Mouse (Mus musculus): ENCODE measurements around the gene Flt3.

The Flt3 gene

GRCm38 (mm10) chr5:147293127-147293910 lies 107.0 kb downstream of the Flt3 start:
- intact Hi-C loops (cut with DNase I) = no loop called here

- intact Hi-C loops (cut with DNase I) = no loop called here
Observed at GRCm38 (mm10) chr5:147292506-147293120, 107.7 kb downstream of the Flt3 start.

GRCm38 (mm10) chr5:147291764-147292505 lies 108.4 kb downstream of the Flt3 start:
- intact Hi-C loops (cut with DNase I) = no loop called here

- intact Hi-C loops (cut with DNase I) = no loop called here
Observed at GRCm38 (mm10) chr5:147284365-147284764, 115.9 kb downstream of the Flt3 start.

Small RNA genes lying within 50 kb of the gene (microRNA-seq; reads per million reads assigned to microRNA genes)
- gene Mir7k = 1.7 to 2.6 reads per million in 2 experiments
